Mouse (Mus musculus): ENCODE measurements around the gene Armc10. TPM values are rescaled to one million over a fixed set of nuclear protein-coding genes. Genes with fewer than 3 reads are reported as not detected.
"Not testable (repeated sequence)": the region's sequence is repeated elsewhere in the genome, so short reads cannot be mapped to it uniquely, and the experiment has no call there.

Armc10 gene
- 10 to 100 TPM; 11.8 to 17.0 TPM for total RNA-seq (2021)
- long read RNA-seq, experiment 1, transcript Armc10-201 (6 exons, 2,221 nt) = major isoform, 8 of 9 reads
- long read RNA-seq, experiment 1, partial matches to known transcripts = 0 of 9 reads
- long read RNA-seq, experiment 1, other reads (novel, unspliced or antisense) = 1 of 9 reads
- long read RNA-seq, experiment 2, transcript Armc10-201 (6 exons, 2,221 nt) = major isoform, 18 of 26 reads
- long read RNA-seq, experiment 2, partial matches to known transcripts = 6 of 26 reads
- long read RNA-seq, experiment 2, other reads (novel, unspliced or antisense) = 2 of 26 reads

DNA sequence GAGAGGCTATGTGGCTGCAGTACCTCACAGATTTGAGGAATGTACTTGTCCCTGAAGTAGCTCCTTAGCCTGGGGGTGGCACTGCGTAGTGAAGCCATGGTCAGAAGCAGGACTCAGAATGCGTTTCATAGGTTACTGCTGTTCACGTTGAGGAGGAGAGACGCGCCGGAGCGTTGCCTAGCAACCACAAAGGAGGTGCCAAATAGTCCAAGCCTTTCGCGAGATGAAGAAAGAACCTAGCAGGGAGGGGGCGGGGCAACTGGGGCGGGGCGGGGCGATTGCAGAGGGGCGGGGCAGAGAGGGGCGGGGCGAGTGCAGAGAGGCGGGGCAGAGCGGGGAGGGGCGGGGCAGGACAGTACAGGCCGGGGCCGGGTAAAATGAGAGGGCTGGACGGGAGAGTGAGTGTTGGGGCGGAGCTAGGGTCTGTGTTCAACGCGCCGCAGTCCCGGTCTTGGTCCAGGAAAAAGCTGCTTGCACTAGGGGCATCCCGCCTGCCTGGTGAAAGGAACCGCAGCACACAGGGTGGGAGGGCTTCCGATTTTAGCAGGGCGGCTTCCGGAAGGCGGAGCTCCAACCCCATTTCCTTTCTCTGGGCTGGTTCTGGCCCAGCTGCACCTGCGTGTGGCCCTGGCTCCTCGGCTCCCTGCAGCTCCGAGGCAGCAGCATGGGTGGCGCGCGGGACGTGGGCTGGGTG, at the start of gene Armc10, which contains the start of gene Fbxl13:
Gene Armc10 (plus strand): TSS at position 375 of the 694 bp plus-strand sequence.
Gene Fbxl13 (minus strand): TSS at position 196 of the 694 bp plus-strand sequence.
- peak; percentile 73 to 74 for DNase-seq (ENCODE audit: low spot score in 2 of 2)

DNA sequence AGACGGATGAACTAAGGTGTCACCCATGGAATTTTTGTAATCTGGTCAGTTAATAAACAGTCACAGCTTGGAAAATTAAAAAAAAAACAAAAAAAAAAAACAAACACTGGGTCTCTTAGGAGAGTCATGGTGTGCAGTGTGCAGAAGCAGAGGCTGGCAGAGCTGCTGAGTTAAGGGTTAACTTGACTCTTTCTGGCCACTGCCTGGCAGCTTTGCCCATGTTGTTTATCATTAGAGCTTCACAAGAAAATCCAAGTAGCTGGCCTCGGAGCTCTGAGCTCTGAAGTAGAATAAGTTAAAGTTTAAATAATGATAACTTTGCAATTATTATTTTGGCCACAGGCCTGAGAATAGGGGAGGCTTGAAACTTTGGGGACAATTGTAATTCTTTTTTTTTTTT, 46.1 kb upstream of the Armc10 start:
- DNase-seq (ENCODE audit: low spot score in 2 of 2) = not testable (repeated sequence)

- DNase-seq (ENCODE audit: low spot score in 2 of 2) = no peak
Measured at GRCm38 (mm10) chr5:21599961-21600360, 45.7 kb upstream of the Armc10 start.

DNA sequence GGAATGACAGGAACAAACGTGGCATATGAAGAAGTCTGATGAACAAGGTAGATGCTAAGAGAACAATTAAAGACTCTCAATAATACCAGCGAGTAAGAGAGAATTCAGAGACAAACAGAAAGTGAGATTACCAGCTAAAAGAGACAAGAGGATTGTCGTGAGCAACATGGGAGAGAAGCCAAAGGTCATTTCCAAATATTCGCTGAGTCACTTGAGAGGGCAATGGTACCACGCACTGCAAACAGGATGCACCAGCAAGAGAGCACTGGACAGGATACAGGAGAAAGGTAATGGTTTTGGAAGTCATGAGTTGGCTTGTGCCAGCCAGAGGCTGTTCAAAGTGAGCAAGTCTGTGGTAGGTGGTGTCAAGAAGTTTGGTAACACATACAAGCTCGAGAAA, 39.7 kb upstream of the Armc10 start:
- no peak for DNase-seq (ENCODE audit: low spot score in 2 of 2)

GRCm38 (mm10) chr5:21608311-21609304, 37.0 kb upstream of the Armc10 start:
- peak in 1 of 2 experiments; percentile 35 for DNase-seq (ENCODE audit: low spot score in 2 of 2)

DNA sequence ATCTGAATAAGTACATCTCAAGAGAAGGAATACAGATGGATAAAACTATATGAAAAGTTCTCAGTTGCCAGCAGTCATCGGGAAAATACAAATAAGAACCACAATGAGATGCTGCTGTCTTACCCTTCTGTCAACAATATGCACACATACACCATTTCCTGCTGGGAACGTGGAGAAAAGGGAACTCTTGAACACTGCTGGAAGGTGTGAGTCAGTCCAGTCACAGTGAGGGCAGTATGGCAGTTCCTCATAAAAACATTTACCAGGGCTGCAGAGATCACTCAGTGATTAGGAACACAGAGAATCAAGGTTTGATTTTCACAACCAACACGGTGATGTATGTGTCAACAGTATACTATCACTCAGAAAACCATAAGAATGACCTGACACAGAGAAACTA, 34.6 kb upstream of the Armc10 start:
- DNase-seq (ENCODE audit: low spot score in 2 of 2) = no peak

DNA sequence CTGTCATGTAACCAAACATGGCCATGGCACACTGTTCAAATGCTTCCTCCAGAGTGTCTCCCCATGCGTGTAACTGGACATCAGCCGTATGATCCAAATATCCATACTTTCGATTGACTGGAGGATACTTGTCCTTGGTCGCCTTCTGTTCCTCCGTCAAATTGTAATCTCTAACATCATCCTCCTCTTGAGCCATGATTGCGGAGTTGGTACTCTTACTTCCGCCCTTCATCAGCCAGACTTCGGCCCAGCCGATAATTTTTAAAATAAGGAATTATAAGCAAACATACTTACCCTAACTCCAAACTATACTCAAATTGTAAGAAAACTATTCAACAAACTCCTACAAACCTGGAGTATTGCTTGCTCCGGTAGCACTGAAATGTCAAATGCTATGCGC, 31.3 kb upstream of the Armc10 start:
- not testable (repeated sequence) for DNase-seq (ENCODE audit: low spot score in 2 of 2)

GRCm38 (mm10) chr5:21616450-21617009, 29.1 kb upstream of the Armc10 start:
- no peak for DNase-seq (ENCODE audit: low spot score in 2 of 2)

DNA sequence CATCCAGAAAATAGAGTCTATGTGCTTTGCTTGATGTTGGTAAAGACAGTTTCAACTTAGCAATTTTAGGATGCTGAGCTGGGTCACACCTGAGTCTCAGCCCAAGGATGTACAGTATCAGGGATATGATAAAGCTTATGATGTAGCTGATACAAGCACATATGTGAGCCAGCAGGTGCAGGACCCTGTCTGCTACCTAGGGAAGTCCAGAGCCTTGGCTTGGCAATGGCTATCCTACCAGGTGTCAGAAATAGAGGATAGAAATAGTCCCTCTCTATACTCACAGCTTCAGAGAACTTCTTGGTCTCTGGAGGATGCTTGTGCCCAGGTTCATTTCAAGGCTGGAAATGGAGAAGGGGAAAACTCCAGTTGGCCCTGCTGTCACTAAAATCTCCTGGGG, 19.7 kb upstream of the Armc10 start:
- DNase-seq (ENCODE audit: low spot score in 2 of 2) = no peak

- no peak for DNase-seq (ENCODE audit: low spot score in 2 of 2)
Measured at GRCm38 (mm10) chr5:21640961-21641360, 4.7 kb upstream of the Armc10 start.

GRCm38 (mm10) chr5:21643606-21644005, 2.0 kb upstream of the Armc10 start:
- DNase-seq (ENCODE audit: low spot score in 2 of 2) = no peak

DNA sequence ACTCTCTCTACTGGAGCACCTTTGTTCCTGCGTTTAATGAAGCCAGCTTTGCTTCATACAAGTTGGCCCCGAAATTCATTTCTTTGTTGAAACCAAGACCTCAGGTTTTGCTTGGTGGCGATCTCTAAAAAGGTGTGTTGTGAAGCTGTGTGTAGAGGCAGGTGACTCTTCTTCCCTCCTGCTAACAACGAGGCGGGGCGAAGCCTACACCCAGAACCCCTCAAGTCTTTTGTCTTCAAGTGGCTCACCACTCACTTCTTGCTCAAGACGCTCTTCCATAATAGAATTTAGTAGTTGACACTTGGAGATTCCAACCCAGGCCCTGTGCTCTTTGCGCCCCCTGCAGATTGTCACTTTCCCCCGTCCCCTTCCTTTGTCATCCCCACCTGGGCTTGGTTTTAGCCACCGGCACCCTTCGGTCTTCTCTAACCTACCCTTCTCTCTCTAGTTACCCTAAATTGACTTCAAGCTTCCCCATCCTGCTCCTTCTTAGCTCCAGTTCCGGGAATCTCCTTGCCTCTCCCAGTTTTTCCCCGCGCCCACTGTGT, 648 bp upstream of the Armc10 start:
- DNase-seq (ENCODE audit: low spot score in 2 of 2) = peak in 1 of 2 experiments; percentile 28

GRCm38 (mm10) chr5:21646133-21646491, 499 bp downstream of the Armc10 start:
- DNase-seq (ENCODE audit: low spot score in 2 of 2) = no peak

- no peak for DNase-seq (ENCODE audit: low spot score in 2 of 2)
Measured at GRCm38 (mm10) chr5:21650736-21651135, 5.1 kb downstream of the Armc10 start.

DNA sequence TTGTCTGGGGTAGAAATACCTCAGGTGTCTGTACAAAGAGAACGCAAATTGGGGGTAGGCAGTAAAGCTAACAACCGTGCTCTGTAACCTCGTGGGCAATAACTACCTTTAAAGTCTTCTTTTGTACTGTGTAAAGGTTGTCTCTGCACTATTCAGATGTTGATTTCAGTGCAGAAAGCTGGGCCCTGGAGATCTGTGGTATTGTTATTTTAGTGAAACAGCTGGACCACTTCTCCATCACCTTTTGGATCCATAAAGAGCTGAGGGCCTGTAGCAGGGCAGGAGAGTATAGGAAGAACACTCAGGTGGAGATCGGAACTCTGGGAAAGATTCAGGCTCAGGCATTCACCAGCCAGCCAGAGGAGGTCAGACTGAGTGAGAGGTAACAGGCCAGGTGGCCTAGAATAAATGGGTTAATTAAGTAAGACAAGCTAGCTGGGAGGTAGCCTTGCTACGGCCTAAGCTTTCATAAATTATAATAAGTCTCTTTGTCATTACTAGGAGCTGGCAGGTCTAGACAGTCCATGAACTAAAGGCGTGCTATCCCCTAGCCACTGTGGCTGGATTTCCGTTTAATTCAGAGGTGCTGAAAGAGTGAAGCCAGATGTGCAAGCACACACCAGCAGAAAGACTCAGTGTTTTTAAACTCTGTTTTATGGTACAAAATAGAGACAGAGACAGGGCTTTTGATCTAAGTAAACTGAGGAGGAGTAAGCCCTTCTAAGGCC, 6.4 kb downstream of the Armc10 start:
- no peak for DNase-seq (ENCODE audit: low spot score in 2 of 2)

DNA sequence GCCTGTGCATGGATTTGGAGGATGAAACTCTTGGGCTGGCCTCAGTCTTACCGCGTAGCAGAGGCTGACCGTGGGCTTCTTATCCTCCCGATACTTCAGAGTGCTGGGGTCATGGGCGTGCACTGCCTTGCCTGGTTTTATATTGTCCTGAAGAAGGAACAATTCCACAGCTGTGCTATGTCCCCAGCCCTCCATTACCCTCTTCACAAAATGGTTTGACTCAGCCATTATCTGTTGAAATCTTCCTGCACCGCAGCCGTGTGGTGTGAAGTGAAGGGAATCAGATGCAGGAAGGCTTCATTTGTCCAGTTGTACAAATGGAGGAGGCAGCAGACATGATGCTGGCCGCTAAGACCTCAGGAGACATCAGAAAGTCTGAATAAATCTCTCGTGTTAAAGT, 11.3 kb downstream of the Armc10 start:
- no peak for DNase-seq (ENCODE audit: low spot score in 2 of 2)

DNA sequence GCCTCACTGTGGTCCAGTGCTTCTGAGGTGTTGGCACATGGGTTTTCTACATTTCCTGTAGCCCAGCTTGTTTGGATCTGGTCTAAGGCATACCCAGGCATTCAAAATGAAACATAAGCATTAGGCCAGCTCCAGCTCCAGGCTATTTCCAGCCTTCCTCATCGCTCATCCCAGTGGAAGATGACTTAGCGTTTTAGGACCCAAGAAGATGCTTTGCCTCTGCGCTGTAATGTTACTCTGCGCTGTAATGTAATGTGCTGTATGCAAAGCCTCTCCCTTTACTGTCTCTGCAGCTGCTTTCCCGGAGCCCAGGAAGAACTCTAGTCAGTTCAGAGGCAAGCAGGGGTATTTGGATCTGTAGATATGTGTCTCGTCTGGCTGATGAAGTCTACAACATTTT, 12.4 kb downstream of the Armc10 start:
- DNase-seq (ENCODE audit: low spot score in 2 of 2) = no peak

- peak; percentile 81 to 82 for DNase-seq (ENCODE audit: low spot score in 2 of 2)
Measured at GRCm38 (mm10) chr5:21658623-21659395, 13.2 kb downstream of the Armc10 start.

- no peak for DNase-seq (ENCODE audit: low spot score in 2 of 2)
Measured at GRCm38 (mm10) chr5:21660850-21661249, 15.2 kb downstream of the Armc10 start.
